Mouse (Mus musculus) ES-Bruce4 (cell line): Measurements from ENCODE around the gene Psmb7.

Experiments
- CTCF ChIP-seq: IDR thresholded peaks from one replicate; pipeline ENCODE4 v1.8.1; 2011; ENCODE audit warnings: low read depth, low read length
- EP300 ChIP-seq: IDR thresholded peaks from 2 replicates; pipeline ENCODE4 v1.6.1; 2011; ENCODE audit warnings: low read depth, low read length; ENCODE audit not compliant: insufficient read depth
- POLR2A ChIP-seq: IDR thresholded peaks from one replicate; pipeline ENCODE4 v1.8.1; 2011; ENCODE audit warnings: low read length; ENCODE audit not compliant: insufficient read depth

DNA sequence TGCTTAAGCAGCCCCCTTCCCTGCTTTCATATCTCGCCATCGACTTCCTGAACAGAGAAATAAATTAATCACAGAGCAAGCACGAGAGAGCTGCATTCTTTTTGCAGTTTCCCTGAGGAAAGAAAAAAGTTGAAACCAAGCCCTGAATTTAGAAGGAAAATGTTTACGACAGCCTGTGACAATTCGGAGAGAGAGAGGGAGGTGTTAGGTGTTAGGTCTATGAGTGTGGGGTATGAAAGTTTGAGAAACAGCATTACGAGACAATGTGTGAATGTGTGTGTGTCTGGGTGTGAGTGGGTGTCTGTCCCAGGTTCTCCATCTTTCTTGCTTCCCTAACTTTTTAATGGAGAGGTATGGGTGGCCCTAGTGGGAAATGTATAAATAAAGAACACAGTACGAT lies 8.2 kb upstream of the Psmb7 start:
- no peak for TF ChIP-seq CTCF
- TF ChIP-seq POLR2A, result no peak
- TF ChIP-seq EP300, result no peak
